Mouse (Mus musculus): ENCODE data around the gene Tmem211. TPM values are rescaled to one million over a fixed set of nuclear protein-coding genes. Genes with fewer than 3 reads are reported as not detected.

Gene Tmem211
- total RNA-seq (2012; rRNA removed) (not detected in 2 replicates), polyA plus RNA-seq (2012; ENCODE audit: insufficient read depth in 1 of 2, insufficient read length in 2 of 2, low read depth in 1 of 2, low replicate concordance in 2 of 2, missing spikeins in 1 of 2) (not detected)

DNA sequence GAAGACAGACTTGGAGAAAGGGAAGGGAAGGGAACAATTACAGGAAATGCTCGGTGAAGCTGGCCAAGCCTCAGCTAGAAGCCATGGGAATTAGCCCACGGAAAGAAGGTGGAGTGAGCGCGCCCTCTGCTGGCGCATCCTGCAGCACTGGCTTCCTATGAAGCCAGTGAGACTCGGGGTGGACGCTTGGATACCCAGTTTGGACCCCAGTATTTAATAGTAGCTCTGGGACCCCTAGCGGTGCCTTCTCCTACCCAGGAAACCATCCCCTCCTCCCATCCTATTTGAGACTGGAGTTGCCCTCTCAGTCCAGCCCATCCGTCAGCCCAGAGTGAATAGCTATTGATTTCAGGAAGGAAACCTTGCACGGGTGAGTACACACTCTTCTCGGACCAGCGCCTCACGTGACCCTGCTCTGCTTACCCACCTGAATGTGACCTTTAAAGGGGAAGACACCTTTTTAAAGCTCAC, at the start of gene Tmem211:
Gene Tmem211, plus strand, starts transcription at position 278 of the 471 bp plus-strand sequence.
- H3K79me2 ChIP-seq (ENCODE audit: control insufficient read depth, insufficient read depth, low read length, poor library complexity) = no peaks in the 10 kb centered on the region
- no peaks in the 10 kb centered on the region for H3K9me3 ChIP-seq (replicated peaks; ENCODE audit: insufficient read depth, low read length)
- H3K4me3 ChIP-seq (ENCODE audit: control insufficient read depth in 1 of 2, insufficient read depth in 1 of 2, low read depth in 2 of 2, low read length in 2 of 2) = no peak within 1 kb of the TSS
- DNase-seq (ENCODE audit: low read depth, low spot score) = no peak
- no peak for TF ChIP-seq EP300 (IDR thresholded peaks at IDR 0.05; ENCODE audit: low read depth in 1 of 2, low read length in 2 of 2)
- no peak for TF ChIP-seq JUND (IDR thresholded peaks at IDR 0.05; ENCODE audit: low read depth, low read length)
- peak in 1 of 3 experiments; percentile 9; a peak in 1 of 6 replicates for TF ChIP-seq CTCF (IDR thresholded peaks at IDR 0.05 in 2 of 3, conservative IDR thresholded peaks at IDR 0.05 in 1 of 3; ENCODE audit: control insufficient read depth in 1 of 3, insufficient read depth in 1 of 3, low read depth in 2 of 3, low read length in 3 of 3, poor library complexity in 1 of 3, severe bottlenecking in 1 of 3)
- H3K9ac ChIP-seq (ENCODE audit: control insufficient read depth, low read depth, low read length, poor library complexity, severe bottlenecking) = no peak within 1 kb of the TSS
- H3K27me3 ChIP-seq (ENCODE audit: control insufficient read depth in 1 of 2, insufficient read depth in 2 of 2, low read length in 2 of 2) = no peaks in the 10 kb centered on the region
- H3K4me1 ChIP-seq (ENCODE audit: control insufficient read depth in 1 of 2, insufficient read depth in 2 of 2, low read length in 2 of 2) = no peaks in the 10 kb centered on the region
- no peaks in the 10 kb centered on the region for H3K36me3 ChIP-seq (ENCODE audit: control insufficient read depth in 1 of 2, insufficient read depth in 2 of 2, low read length in 2 of 2)
- H3K27ac ChIP-seq (ENCODE audit: control insufficient read depth, low read depth, low read length) = no peak within 1 kb of the TSS

DNA sequence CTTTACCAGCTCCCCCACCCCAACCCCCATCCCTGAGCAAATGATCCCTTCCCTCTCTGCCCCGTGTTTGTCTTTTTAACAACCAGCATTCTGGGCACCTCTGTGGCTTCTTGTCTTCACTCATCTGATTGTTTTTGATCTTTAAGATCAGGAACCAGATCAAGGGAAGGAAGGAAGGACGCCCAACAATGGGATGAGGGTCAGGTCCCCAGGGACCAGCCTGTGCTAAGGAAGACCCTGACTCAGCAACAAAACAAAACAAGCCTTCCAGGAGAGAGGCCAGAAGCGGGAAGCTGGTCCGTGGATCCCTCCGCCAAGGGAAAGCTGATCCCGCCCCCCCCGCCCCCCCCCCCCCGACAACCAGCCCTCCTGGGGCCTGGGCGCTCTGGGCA, 47.3 kb upstream of the Tmem211 start:
- H3K27me3 ChIP-seq (ENCODE audit: control insufficient read depth in 1 of 2, insufficient read depth in 2 of 2, low read length in 2 of 2) = no peaks in the 10 kb centered on the region
- no peak overlapping the region for H3K9ac ChIP-seq (ENCODE audit: control insufficient read depth, low read depth, low read length, poor library complexity, severe bottlenecking)
- no peak for DNase-seq (ENCODE audit: low read depth, low spot score)
- TF ChIP-seq ZKSCAN1 (IDR thresholded peaks at IDR 0.05; ENCODE audit: low read depth, low read length) (no peak), SIN3A (IDR thresholded peaks at IDR 0.05; ENCODE audit: low read length) (no peak), TAL1 (IDR thresholded peaks at IDR 0.05; ENCODE audit: low read length) (no peak), SMC3 (IDR thresholded peaks at IDR 0.05; ENCODE audit: low read depth, low read length) (no peak), JUND (IDR thresholded peaks at IDR 0.05; ENCODE audit: low read depth, low read length) (no peak), USF2 (IDR thresholded peaks at IDR 0.05; ENCODE audit: borderline replicate concordance in 1 of 2, insufficient read depth in 1 of 2, low read depth in 1 of 2, low read length in 2 of 2) (no peak), MYB (IDR thresholded peaks at IDR 0.05; ENCODE audit: low read depth, low read length) (no peak), TCF12 (IDR thresholded peaks at IDR 0.05; ENCODE audit: low read depth, low read length) (no peak), BHLHE40 (IDR thresholded peaks at IDR 0.05; ENCODE audit: borderline replicate concordance, low read depth, low read length) (no peak), TBP (IDR thresholded peaks at IDR 0.05; ENCODE audit: low read depth, low read length) (no peak), MEF2A (IDR thresholded peaks at IDR 0.05; ENCODE audit: extremely low read depth, insufficient replicate concordance, low read depth, low read length, poor library complexity, severe bottlenecking) (no peak), CTCF (IDR thresholded peaks at IDR 0.05 in 2 of 3, conservative IDR thresholded peaks at IDR 0.05 in 1 of 3; ENCODE audit: control insufficient read depth in 1 of 3, insufficient read depth in 1 of 3, low read depth in 2 of 3, low read length in 3 of 3, poor library complexity in 1 of 3, severe bottlenecking in 1 of 3) (no peak), RAD21 (IDR thresholded peaks at IDR 0.05; ENCODE audit: low read depth, low read length) (no peak), POLR2A (IDR thresholded peaks at IDR 0.05; ENCODE audit: control insufficient read depth in 1 of 2, insufficient read depth in 1 of 2, low read depth in 1 of 2, low read length in 2 of 2, poor library complexity in 1 of 2) (no peak), RCOR1 (IDR thresholded peaks at IDR 0.05; ENCODE audit: low read depth, low read length) (no peak), HCFC1 (IDR thresholded peaks at IDR 0.05; ENCODE audit: low read depth, low read length) (no peak), NELFE (IDR thresholded peaks at IDR 0.05; ENCODE audit: low read depth, low read length) (no peak)
- no peak overlapping the region for H3K27ac ChIP-seq (ENCODE audit: control insufficient read depth, low read depth, low read length)
- H3K79me2 ChIP-seq (ENCODE audit: control insufficient read depth, insufficient read depth, low read length, poor library complexity) = no peaks in the 10 kb centered on the region
- no peaks in the 10 kb centered on the region for H3K36me3 ChIP-seq (ENCODE audit: control insufficient read depth in 1 of 2, insufficient read depth in 2 of 2, low read length in 2 of 2)
- no peaks in the 10 kb centered on the region for H3K9me3 ChIP-seq (replicated peaks; ENCODE audit: insufficient read depth, low read length)
- H3K4me1 ChIP-seq (ENCODE audit: control insufficient read depth in 1 of 2, insufficient read depth in 2 of 2, low read length in 2 of 2) = no peaks in the 10 kb centered on the region
- H3K4me3 ChIP-seq (ENCODE audit: control insufficient read depth in 1 of 2, insufficient read depth in 1 of 2, low read depth in 2 of 2, low read length in 2 of 2) = no peak overlapping the region

Data from MEL (cell line).